Mouse (Mus musculus) intestine, postnatal 0 days (tissue): Measurements from ENCODE around the gene Tspan11. TPM values are rescaled to one million over a fixed set of nuclear protein-coding genes. Genes with fewer than 3 reads are reported as not detected.

Experiments used
- ATAC-seq: fragments of 200-750 bp; cut with Nextera tagmentation; 2 replicates; pipeline ENCODE4 v1.8.0; 2017; ENCODE audit warnings: mild to moderate bottlenecking, moderate TSS enrichment, moderate library complexity
- H3K27ac ChIP-seq: fragments of 300-500 bp; sonication (generic); 2 replicates; pipeline ENCODE4 v1.5.1; 2014; ENCODE audit warnings: mild to moderate bottlenecking, low read depth, low read length, moderate library complexity
- H3K27me3 ChIP-seq: fragments of 300-500 bp; sonication (generic); replicated peaks from 2 replicates; pipeline ENCODE4 v1.6.1; 2014; ENCODE audit warnings: low read length, mixed read lengths; ENCODE audit not compliant: control insufficient read depth, insufficient read depth
- H3K36me3 ChIP-seq: fragments of 300-500 bp; sonication (generic); 2 replicates; pipeline ENCODE4 v1.6.1; 2014; ENCODE audit warnings: mild to moderate bottlenecking, moderate library complexity; ENCODE audit not compliant: control insufficient read depth, insufficient read depth
- H3K4me1 ChIP-seq: fragments of 300-500 bp; sonication (generic); replicated peaks from 2 replicates; pipeline ENCODE4 v1.6.1; 2014; ENCODE audit warnings: antibody characterized with exemption, low read length, mixed read lengths; ENCODE audit not compliant: control insufficient read depth, insufficient read depth
- H3K4me2 ChIP-seq: fragments of 300-500 bp; sonication (generic); replicated peaks from 2 replicates; pipeline ENCODE4 v1.6.1; 2014; ENCODE audit warnings: low read depth, mild to moderate bottlenecking, moderate library complexity
- H3K4me3 ChIP-seq: fragments of 300-500 bp; sonication (generic); 2 replicates; pipeline ENCODE4 v1.5.1; 2014; ENCODE audit warnings: low read depth, low read length
- H3K9ac ChIP-seq: fragments of 300-500 bp; sonication (generic); 2 replicates; pipeline ENCODE4 v1.6.1; 2014; ENCODE audit warnings: mild to moderate bottlenecking, low read depth, low read length
- H3K9me3 ChIP-seq: fragments of 300-500 bp; sonication (generic); 2 replicates; pipeline ENCODE4 v1.6.1; 2016; ENCODE audit warnings: mixed run types; ENCODE audit not compliant: control insufficient read depth
- CTCF ChIP-seq: sonication (generic); IDR thresholded peaks from 2 replicates; pipeline ENCODE4 v1.5.1; 2016; ENCODE audit warnings: low read depth, mild to moderate bottlenecking, control low read depth, antibody characterized with exemption, moderate library complexity
- WGBS: fragments of 180-500 bp; shearing (Covaris S2); extraction: QIAGEN DNeasy Blood & Tissue Kit; methylation state at CpG from one replicate; pipeline ENCODE4 v1.1.7; 2014; 5-methylcytosine and 5-hydroxymethylcytosine counted together
- polyA plus RNA-seq: library from polyadenylated mRNA; unstranded; fragments of >200 nt; fragmentation: Nextera tagmentation; extraction: Ambion mirVana; gene quantifications from 2 replicates; pipeline ENCODE4 v1.2.1, GENCODE M21; 2015

Gene Tspan11
- polyA plus RNA-seq, 1 experiment from 2014 or later: 2.7 TPM

GRCm38 (mm10) chr6:127861951-127862350, 25.4 kb upstream of the Tspan11 start:
- TF ChIP-seq CTCF: no peak
- no peak for ATAC-seq
- Histone ChIP-seq H3K9me3 (no peaks in the 10 kb centered on the region), H3K4me3 (no peak overlapping the region), H3K4me1 (no peaks in the 10 kb centered on the region), H3K27ac (no peak overlapping the region), H3K4me2 (no peak overlapping the region), H3K27me3 (no peaks in the 10 kb centered on the region; the same call in 1 of the 2 replicates), H3K36me3 (no peaks in the 10 kb centered on the region), H3K9ac (no peak overlapping the region)
- WGBS: 77% methylated on average over 9 of the region's 9 CpGs

DNA sequence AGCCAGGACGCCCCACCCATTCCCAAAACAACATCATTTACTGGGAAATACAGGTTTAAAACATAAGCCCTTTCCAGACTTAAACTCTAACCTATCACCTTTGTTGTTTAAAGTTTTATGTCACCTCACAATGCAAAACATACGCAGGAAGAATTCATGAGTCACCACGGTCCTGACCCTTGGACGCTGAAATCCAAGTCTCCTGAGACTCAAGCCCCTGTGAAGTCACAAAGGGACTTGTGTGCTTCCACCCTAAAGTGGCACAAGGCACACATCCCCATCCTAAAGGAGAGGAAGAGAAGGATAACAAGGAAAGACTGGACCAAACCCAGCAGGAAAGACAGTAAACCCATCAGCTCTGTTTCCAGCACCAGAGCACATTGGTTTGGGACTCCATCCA, 22.0 kb upstream of the Tspan11 start:
- no peak overlapping the region for H3K9ac ChIP-seq
- H3K4me2 ChIP-seq: no peak overlapping the region
- ATAC-seq: no peak
- no peaks in the 10 kb centered on the region for H3K4me1 ChIP-seq
- no peaks in the 10 kb centered on the region for H3K27me3 ChIP-seq
- H3K4me3 ChIP-seq: no peak overlapping the region
- WGBS: 66% methylated on average over 4 of the region's 4 CpGs
- no peaks in the 10 kb centered on the region for H3K9me3 ChIP-seq
- TF ChIP-seq CTCF: no peak
- no peak overlapping the region for H3K27ac ChIP-seq
- H3K36me3 ChIP-seq: no peaks in the 10 kb centered on the region

GRCm38 (mm10) chr6:127868546-127868945, 18.8 kb upstream of the Tspan11 start:
- Histone ChIP-seq H3K27me3 (no peaks in the 10 kb centered on the region), H3K4me1 (no peaks in the 10 kb centered on the region), H3K27ac (no peak overlapping the region), H3K4me2 (no peak overlapping the region), H3K9ac (no peak overlapping the region), H3K36me3 (no peaks in the 10 kb centered on the region), H3K9me3 (no peaks in the 10 kb centered on the region), H3K4me3 (no peak overlapping the region)
- no peak for ATAC-seq
- no peak for TF ChIP-seq CTCF
- 75% methylated on average over 8 of the region's 8 CpGs for WGBS

DNA sequence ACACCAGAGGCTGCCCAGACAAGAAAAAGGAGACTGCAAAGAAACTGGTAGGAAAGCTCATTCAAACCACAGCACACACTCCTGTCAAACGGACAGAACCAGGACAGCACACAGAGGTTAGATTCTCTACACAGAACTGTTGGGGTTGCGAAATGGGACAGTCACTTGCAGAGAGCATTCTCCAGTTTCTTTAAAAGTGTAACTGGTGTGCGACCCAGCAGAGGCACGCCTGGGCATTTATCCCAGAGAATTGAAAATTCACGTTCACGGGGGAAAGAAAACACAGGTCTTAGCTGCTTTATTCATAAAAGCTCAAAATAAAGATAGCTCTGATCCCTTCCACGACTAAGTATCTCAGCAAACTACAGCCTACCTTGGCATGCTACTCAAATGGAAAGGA, 18.3 kb upstream of the Tspan11 start:
- no peak overlapping the region for H3K9ac ChIP-seq
- no peak for TF ChIP-seq CTCF
- ATAC-seq: no peak
- no peaks in the 10 kb centered on the region for H3K36me3 ChIP-seq
- no peaks in the 10 kb centered on the region for H3K9me3 ChIP-seq
- no peak overlapping the region for H3K4me2 ChIP-seq
- no peak overlapping the region for H3K4me3 ChIP-seq
- no peak overlapping the region for H3K27ac ChIP-seq
- H3K4me1 ChIP-seq: no peaks in the 10 kb centered on the region
- 81% methylated on average over 7 of the region's 7 CpGs for WGBS
- H3K27me3 ChIP-seq: no peaks in the 10 kb centered on the region

DNA sequence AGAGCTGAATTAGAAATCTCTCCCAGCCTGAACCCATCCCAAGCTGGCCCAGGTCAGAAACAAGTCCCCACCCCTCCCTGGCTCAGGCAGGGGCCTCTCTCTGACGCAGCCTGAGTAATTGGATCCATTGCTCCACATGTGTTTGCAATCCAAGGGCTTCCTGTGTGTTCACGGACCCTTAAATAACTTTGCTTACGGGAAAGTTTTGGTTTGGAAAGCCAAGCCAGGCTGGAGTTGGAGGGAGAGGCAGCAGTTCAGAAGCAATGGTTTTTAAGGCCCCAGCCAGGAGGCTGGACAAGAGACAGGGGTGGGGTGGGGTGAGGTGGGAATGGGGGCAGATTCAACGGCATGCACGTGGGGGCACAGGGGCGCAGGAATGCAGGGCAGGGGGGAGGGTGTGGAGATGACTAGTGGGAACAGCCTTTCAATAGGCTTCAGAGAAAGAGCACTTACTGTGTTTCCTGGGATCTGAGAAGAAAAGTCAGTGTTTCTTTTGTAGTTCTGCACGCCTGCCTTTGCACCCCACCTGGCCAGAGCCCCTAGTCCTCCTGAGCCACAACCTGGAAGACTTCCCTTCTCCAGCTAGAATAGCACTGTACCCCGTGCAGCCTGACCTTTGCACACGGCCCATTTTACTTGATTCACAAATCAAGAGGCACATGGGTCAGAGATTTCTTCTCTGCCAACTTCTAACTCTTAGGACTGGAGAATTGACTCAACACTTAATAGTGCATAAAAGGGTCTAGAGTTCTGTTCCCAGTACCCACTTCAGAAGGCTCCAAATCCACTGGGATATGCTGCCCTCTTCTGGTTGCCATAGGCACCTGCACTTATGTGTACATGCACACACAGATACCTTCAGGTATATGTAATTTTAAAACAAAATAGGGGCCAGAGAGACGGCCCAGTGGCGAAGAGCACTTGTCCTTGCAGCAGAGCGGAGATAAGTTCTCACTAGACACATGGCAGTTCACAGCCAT, 16.8 kb upstream of the Tspan11 start:
- no peak overlapping the region for H3K4me3 ChIP-seq
- no peak overlapping the region for H3K27ac ChIP-seq
- H3K36me3 ChIP-seq: no peaks in the 10 kb centered on the region
- no peak for ATAC-seq
- H3K9me3 ChIP-seq: no peaks in the 10 kb centered on the region
- H3K27me3 ChIP-seq: no peaks in the 10 kb centered on the region
- no peak overlapping the region for H3K4me2 ChIP-seq
- peak; percentile 37 for TF ChIP-seq CTCF
- H3K4me1 ChIP-seq: no peaks in the 10 kb centered on the region
- H3K9ac ChIP-seq: no peak overlapping the region
- WGBS: 65% methylated on average over 12 of the region's 12 CpGs

DNA sequence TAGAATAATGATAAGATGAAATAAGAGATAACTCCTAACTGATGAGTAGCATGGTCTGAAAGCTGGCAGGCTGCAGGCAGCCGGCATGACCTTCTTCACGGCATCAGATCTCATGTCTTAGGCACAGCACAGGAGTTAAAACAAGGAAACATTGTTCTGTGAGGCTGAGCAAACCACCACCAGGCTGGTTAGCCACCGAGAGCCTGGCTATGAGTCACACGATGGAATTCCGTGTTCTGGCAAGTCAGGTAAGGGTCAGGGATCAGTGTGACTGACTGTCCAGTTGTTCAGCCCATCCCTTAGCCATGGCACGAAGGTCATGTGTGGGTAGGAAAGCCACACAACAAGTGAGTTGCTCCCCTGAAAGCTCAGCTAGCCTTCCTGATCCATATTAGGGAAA, 16.0 kb upstream of the Tspan11 start:
- no peak for ATAC-seq
- WGBS: 78% methylated on average over 6 of the region's 6 CpGs
- no peaks in the 10 kb centered on the region for H3K9me3 ChIP-seq
- no peak overlapping the region for H3K27ac ChIP-seq
- H3K4me1 ChIP-seq: no peaks in the 10 kb centered on the region
- no peak overlapping the region for H3K4me3 ChIP-seq
- no peak overlapping the region for H3K9ac ChIP-seq
- H3K36me3 ChIP-seq: no peaks in the 10 kb centered on the region
- no peak overlapping the region for H3K4me2 ChIP-seq
- no peak for TF ChIP-seq CTCF
- no peaks in the 10 kb centered on the region for H3K27me3 ChIP-seq
